Mouse (Mus musculus): ENCODE data around the gene Gm27021. TPM values are rescaled to one million over a fixed set of nuclear protein-coding genes. Genes with fewer than 3 reads are reported as not detected.

Gm27021 gene
- total RNA-seq (2014; rRNA removed) (3.9 and 13.8 TPM in 2 replicates), polyA plus RNA-seq (2015; fragmentation: Nextera tagmentation; extraction: Ambion mirVana) (7.9 and 9.1 TPM in 2 replicates)

DNA sequence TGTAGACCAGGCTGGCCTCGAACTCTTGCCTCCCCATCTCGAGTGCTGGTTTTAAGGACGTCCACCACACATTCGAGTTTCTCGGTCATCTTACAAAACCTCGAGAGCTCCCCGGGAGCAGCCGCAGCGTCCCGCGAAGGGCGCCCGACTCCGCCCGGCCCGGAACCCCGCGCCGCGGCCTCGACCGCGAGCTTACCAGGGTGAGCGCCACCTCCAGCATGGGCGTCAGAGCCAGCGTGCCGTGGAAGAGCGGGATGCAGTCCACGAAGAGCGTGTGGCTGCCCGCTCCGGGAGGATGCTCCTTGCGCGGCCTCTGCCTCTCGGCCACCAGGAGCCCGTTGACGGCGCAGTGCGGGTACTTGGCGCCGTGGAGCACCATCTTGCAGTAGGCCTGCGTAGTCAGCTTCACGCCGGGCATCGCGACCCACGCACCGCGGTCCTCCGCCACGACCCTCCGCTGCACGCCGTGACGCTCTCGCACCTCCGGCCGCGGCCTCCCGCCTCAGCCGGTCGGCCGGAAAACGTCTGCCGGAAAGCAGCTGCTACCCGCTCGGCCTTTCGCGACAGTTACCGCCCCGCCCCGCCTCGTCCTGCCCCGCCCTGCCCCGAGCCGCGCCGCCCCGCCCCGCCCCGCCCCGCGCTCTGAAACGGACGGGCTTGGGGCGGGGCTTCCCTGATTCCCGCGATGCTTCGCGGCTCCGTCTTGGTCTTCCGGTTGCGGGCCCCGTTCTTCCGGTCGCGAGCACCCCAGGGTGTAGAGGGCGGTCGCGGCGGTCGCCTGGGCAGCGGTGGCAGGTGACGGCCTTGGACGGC lies at the start of gene Gm27021, which contains the start of gene Cox4i1:
Gene Gm27021 (minus strand): TSS at position 519 of the 813 bp plus-strand sequence.
Gene Cox4i1 (plus strand): TSS at position 662 of the 813 bp plus-strand sequence.
- H3K9ac ChIP-seq (replicated peaks; ENCODE audit: low read length, poor library complexity, severe bottlenecking) = peak within 1 kb of the TSS; percentile 91

DNA sequence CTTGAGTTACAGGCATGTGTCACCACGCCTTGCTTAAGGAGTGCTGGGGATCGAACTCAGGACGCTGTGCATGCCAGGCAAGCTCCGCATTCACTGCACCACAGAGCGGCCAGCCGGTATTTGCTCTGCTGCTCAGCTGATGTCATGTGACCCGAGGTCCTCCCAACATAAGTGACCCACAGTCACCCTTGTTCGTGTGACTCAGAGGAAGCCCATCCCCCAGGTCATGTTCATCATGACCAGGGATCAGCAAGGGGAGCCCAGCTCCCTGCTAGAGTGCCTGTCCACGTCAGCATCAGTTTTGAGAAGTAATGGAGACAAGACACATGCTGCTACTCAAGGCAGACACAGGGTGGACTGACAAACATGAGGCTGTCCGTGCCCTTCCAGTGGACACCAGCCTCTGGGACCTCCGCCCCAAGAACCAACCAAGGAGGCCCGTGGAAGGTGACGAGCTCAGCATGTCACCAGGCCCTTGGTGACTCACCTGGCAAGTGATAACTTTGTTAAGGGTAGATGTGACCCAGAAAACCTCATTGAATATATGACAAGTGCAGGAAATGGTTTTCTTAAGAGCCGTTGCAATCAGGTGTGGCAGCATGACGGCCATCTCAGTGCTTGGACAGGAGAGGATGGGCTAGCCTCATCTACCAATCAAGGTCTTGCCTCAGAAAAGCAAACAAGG lies 48.3 kb upstream of the Gm27021 start:
- no peak overlapping the region for H3K9ac ChIP-seq (replicated peaks; ENCODE audit: low read length, poor library complexity, severe bottlenecking)
- 79% methylated on average over 15 of the region's 15 CpGs for WGBS
- H3K4me1 ChIP-seq (ENCODE audit: insufficient read depth, low read length) = no peaks in the 10 kb centered on the region
- no peak overlapping the region for H3K4me2 ChIP-seq (ENCODE audit: low read depth, low read length, poor library complexity, severe bottlenecking)
- DNase-seq (ENCODE audit: low spot score) (no peak), ATAC-seq (ENCODE audit: low FRiP score) (no peak)
- no peaks in the 10 kb centered on the region for H3K27me3 ChIP-seq (ENCODE audit: insufficient read depth, low read length)
- no peak for TF ChIP-seq CTCF (IDR thresholded peaks at IDR 0.05)
- no peaks in the 10 kb centered on the region for H3K9me3 ChIP-seq (ENCODE audit: low read length)
- no peaks in the 10 kb centered on the region for H3K36me3 ChIP-seq (ENCODE audit: insufficient read depth, low read length)
- no peak overlapping the region for H3K27ac ChIP-seq (ENCODE audit: low read depth, low read length)
- H3K4me3 ChIP-seq (ENCODE audit: low read depth, low read length) = no peak overlapping the region

More for the DNA sequence above, at the start of gene Gm27021, which contains the start of gene Cox4i1:
- TF ChIP-seq CTCF (IDR thresholded peaks at IDR 0.05) = peak; percentile 19; the same call in 1 of the 2 replicates
- peaks cover 26% of the 10 kb centered on the region for H3K36me3 ChIP-seq (ENCODE audit: insufficient read depth, low read length)
- peak within 1 kb of the TSS; percentile 97 for H3K4me3 ChIP-seq (ENCODE audit: low read depth, low read length)
- H3K27me3 ChIP-seq (ENCODE audit: insufficient read depth, low read length) = no peaks in the 10 kb centered on the region
- H3K9me3 ChIP-seq (ENCODE audit: low read length) = no peaks in the 10 kb centered on the region
- peak within 1 kb of the TSS; percentile 91 for H3K4me2 ChIP-seq (ENCODE audit: low read depth, low read length, poor library complexity, severe bottlenecking)
- DNase-seq (ENCODE audit: low spot score) (peak; percentile 95), ATAC-seq (ENCODE audit: low FRiP score) (peak; percentile 94)
- H3K4me1 ChIP-seq (ENCODE audit: insufficient read depth, low read length) = peaks cover 21% of the 10 kb centered on the region
- WGBS = under 1% methylated on average over 77 of the region's 105 CpGs
- peak within 1 kb of the TSS; percentile 90 for H3K27ac ChIP-seq (ENCODE audit: low read depth, low read length)

- 71% methylated on average over 6 of the region's 6 CpGs for WGBS
- Histone ChIP-seq H3K4me2 (ENCODE audit: low read depth, low read length, poor library complexity, severe bottlenecking) (no peak overlapping the region), H3K9me3 (ENCODE audit: low read length) (no peaks in the 10 kb centered on the region), H3K9ac (replicated peaks; ENCODE audit: low read length, poor library complexity, severe bottlenecking) (no peak overlapping the region), H3K36me3 (ENCODE audit: insufficient read depth, low read length) (no peaks in the 10 kb centered on the region), H3K27me3 (ENCODE audit: insufficient read depth, low read length) (no peaks in the 10 kb centered on the region), H3K4me3 (ENCODE audit: low read depth, low read length) (no peak overlapping the region), H3K4me1 (ENCODE audit: insufficient read depth, low read length) (no peaks in the 10 kb centered on the region), H3K27ac (ENCODE audit: low read depth, low read length) (no peak overlapping the region)
- DNase-seq (ENCODE audit: low spot score) = no peak
- no peak for ATAC-seq (ENCODE audit: low FRiP score)
- TF ChIP-seq CTCF (IDR thresholded peaks at IDR 0.05) = no peak
Measured at GRCm38 (mm10) chr8:120715200-120715599, 47.3 kb upstream of the Gm27021 start.

DNA sequence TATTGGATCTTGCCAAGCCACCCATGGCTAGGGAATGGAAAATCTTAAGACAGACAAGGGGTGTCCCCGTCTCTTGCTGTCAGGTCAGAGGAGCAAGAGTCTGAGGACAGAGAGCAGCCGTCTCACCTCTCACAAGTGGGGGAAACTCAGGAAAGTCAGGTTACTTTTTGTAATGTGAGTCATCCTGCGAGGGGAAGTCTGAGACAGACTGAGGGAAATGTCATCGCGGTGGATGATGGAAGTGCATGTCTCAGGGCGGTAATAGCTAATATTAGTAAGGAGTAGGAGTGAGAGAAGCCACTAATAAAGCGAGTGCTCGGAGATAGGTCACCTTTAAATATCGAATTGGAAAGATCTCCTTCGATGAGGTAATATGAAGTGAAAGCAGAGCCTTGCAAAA lies 41.3 kb upstream of the Gm27021 start:
- TF ChIP-seq CTCF (IDR thresholded peaks at IDR 0.05) = no peak
- Histone ChIP-seq H3K27ac (ENCODE audit: low read depth, low read length) (no peak overlapping the region), H3K9ac (replicated peaks; ENCODE audit: low read length, poor library complexity, severe bottlenecking) (no peak overlapping the region), H3K4me3 (ENCODE audit: low read depth, low read length) (no peak overlapping the region), H3K4me2 (ENCODE audit: low read depth, low read length, poor library complexity, severe bottlenecking) (no peak overlapping the region), H3K36me3 (ENCODE audit: insufficient read depth, low read length) (no peaks in the 10 kb centered on the region), H3K9me3 (ENCODE audit: low read length) (no peaks in the 10 kb centered on the region), H3K4me1 (ENCODE audit: insufficient read depth, low read length) (no peaks in the 10 kb centered on the region), H3K27me3 (ENCODE audit: insufficient read depth, low read length) (no peaks in the 10 kb centered on the region)
- 89% methylated on average over 10 of the region's 10 CpGs for WGBS
- DNase-seq (ENCODE audit: low spot score) (no peak), ATAC-seq (ENCODE audit: low FRiP score) (no peak)

DNA sequence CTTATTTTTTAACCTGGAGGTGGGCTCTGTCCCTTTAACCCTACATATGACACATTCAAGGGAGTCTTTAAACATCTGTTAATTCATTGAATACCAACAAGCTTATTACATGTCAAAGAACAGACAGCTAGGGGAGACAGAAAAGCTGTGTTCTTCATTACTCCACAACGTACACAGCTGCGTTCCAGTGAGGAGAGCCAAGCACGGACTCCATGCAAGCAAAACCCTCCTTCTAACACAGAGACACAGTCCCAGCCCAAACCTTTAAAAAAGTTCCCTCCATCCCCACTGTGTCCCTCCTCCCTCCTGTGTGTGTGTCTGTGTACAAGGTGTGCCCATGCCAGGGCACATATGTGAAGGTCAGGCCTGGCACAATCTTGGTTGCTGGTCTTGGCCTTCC lies 38.3 kb upstream of the Gm27021 start:
- no peaks in the 10 kb centered on the region for H3K9me3 ChIP-seq (ENCODE audit: low read length)
- no peak overlapping the region for H3K4me2 ChIP-seq (ENCODE audit: low read depth, low read length, poor library complexity, severe bottlenecking)
- no peak for ATAC-seq (ENCODE audit: low FRiP score)
- 75% methylated on average over 3 of the region's 3 CpGs for WGBS
- no peak overlapping the region for H3K27ac ChIP-seq (ENCODE audit: low read depth, low read length)
- no peaks in the 10 kb centered on the region for H3K36me3 ChIP-seq (ENCODE audit: insufficient read depth, low read length)
- TF ChIP-seq CTCF (IDR thresholded peaks at IDR 0.05) = no peak
- no peak overlapping the region for H3K9ac ChIP-seq (replicated peaks; ENCODE audit: low read length, poor library complexity, severe bottlenecking)
- no peak for DNase-seq (ENCODE audit: low spot score)
- H3K4me1 ChIP-seq (ENCODE audit: insufficient read depth, low read length) = no peaks in the 10 kb centered on the region
- H3K4me3 ChIP-seq (ENCODE audit: low read depth, low read length) = no peak overlapping the region
- H3K27me3 ChIP-seq (ENCODE audit: insufficient read depth, low read length) = no peaks in the 10 kb centered on the region

- ATAC-seq (ENCODE audit: low FRiP score) (no peak), DNase-seq (ENCODE audit: low spot score) (no peak)
- no peak overlapping the region for H3K4me3 ChIP-seq (ENCODE audit: low read depth, low read length)
- 86% methylated on average over 15 of the region's 15 CpGs for WGBS
- no peaks in the 10 kb centered on the region for H3K9me3 ChIP-seq (ENCODE audit: low read length)
- no peak overlapping the region for H3K27ac ChIP-seq (ENCODE audit: low read depth, low read length)
- no peak overlapping the region for H3K9ac ChIP-seq (replicated peaks; ENCODE audit: low read length, poor library complexity, severe bottlenecking)
- H3K4me2 ChIP-seq (ENCODE audit: low read depth, low read length, poor library complexity, severe bottlenecking) = no peak overlapping the region
- H3K4me1 ChIP-seq (ENCODE audit: insufficient read depth, low read length) = no peaks in the 10 kb centered on the region
- no peaks in the 10 kb centered on the region for H3K36me3 ChIP-seq (ENCODE audit: insufficient read depth, low read length)
- no peak for TF ChIP-seq CTCF (IDR thresholded peaks at IDR 0.05)
- H3K27me3 ChIP-seq (ENCODE audit: insufficient read depth, low read length) = no peaks in the 10 kb centered on the region
Measured at GRCm38 (mm10) chr8:120705163-120705562, 37.3 kb upstream of the Gm27021 start.

Measured in midbrain, postnatal 0 days (tissue).